Mouse (Mus musculus) WW6 (cell line): Measurements from ENCODE around the gene 2410004P03Rik.

Experiments
- DNase-seq: peaks from one replicate; pipeline ENCODE4 v3.0.0-alpha.2; 2013; ENCODE audit warnings: low read depth, low spot score

2410004P03Rik gene

DNA sequence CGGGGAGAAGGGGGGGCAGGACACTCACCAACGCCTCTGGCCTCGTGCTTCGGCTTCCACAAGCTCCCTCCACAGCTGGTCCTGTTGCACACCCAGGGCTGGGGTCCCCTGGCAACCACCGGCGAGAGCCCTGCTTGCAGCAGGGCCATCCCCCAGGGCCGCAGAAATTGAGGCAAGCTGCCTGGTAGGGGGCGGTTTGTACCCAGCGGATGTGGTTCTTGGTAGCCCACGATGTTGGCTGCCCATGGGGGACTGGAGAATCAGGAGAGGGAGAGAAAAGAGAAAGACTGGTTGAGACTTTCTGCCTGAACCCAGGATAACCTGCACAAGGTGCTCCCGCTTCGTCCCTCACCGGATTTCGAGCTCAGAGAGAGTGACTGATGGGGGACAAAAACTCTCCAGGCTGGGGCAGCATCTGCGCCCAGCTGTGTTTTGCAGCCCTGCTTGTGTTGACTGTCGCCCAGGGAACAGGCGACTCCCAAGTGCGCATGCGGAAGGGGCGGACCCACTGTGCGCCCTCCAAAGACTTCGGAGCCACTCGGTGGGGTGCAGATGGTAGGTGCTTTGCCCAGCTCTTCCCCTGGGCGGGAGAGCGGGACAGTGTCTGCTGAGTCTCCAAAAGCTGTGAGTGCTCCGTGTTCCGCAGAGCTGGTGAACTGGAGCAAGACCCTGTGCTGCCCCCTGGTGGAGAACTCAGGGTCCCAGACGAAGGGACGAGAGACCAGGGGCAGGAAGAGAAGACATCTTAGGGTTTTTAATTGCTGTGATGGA is at the start of gene 2410004P03Rik:
Gene 2410004P03Rik (minus strand): TSS at position 628 of the 771 bp plus-strand sequence.
- DNase-seq, result peak; percentile 67

DNA sequence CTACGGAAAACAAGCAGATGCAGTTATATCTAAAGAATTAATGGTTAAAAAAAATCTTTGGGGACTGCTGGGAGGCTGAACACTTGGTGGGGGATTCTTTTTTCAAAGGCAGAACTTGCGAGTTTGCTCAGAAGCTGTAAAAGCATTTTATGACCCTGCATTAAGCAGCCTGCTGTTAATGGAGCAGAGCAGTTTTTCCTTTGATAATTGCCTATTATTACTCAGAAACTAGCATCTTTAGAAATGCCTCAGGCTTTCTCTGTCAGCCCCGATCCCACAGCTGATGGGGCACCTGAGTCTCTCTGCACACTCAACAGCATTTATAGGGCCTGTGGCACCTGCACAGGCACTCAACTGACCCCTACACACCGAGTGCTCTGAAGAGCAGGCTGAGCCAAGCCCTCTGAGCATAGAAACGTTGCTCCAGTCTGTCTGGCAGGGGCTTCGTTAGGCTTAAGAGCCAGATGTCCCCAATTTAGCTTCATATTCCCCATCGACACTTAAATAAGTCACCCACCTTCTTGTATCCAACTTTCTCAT is 49.7 kb upstream of the 2410004P03Rik start:
- DNase-seq, result no peak

DNA sequence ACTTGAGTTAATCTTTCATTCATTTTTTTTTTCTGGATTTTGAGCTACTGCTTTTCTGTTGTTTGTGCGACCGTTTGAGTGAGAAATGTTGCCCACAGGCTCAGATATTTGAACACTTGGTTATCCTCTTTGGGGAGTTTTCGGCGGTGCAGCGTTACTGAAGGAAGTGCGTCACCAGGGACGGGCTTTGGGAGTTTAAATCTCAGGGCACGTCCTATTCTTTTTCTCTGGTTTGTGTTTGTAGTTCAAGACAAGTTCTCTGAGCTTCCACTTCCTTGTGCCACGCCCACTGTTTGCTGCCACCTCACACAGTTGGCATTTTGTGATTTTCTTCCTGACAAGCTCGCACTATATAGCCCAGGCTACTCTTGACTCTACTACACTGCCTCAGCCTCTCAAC is 47.0 kb upstream of the 2410004P03Rik start:
- DNase-seq, result no peak

DNA sequence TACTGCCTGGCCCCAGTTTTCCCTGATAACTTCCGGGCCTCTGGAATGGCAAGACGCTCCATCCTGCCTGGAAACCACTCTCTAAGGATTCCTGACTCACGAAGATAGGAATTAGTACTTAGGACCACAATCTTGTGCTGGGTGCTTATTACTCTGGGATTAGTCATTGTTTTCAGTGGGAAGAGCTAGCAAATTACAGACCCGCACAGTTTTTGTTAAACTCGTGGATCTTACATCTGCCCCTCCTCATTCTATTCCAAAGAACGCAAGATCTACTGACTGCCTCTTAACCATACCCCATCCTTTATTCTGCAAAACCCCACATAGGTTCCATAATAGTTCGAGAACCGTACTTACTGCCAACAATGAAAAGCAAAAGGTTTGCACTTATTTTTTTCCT is 45.6 kb upstream of the 2410004P03Rik start:
- no peak for DNase-seq

DNA sequence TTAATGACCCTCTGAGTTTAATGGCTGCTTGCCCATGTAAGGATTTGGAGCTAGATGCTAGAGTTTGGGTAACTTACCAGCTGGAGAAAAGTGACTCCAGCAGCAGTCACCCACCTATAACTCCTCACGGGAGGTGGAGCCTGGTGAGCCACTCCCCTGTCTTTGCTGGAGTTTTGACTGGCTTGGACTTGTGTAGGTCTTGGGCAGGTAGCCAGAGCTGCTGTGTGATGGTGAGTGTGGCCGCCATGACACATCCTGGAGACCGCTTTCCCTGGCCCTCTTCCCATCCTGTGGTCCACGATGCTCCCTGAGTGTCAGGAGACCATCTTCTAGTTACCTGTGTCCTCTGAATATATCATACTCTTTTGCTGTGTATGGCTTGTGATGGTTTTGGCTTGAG is 44.2 kb upstream of the 2410004P03Rik start:
- DNase-seq, result no peak

DNA sequence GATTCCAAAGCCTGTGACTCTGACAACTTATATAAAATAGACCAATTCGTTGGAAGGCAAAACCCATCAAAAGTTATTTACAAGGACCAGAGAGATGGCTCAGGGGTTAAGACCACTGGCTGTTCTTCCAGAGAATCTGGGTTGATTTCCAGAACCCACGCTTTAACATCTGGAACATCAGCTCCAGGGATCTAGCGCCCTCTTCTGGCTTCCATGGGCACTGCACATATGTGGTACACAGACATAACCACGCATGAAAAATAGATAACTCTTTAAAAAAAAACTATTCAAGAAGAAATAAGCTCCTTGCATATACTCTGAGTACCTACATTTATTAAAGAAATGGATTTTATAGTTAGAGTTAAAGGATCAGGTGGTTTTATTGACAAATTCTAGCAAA is 43.2 kb upstream of the 2410004P03Rik start:
- DNase-seq, result no peak

DNA sequence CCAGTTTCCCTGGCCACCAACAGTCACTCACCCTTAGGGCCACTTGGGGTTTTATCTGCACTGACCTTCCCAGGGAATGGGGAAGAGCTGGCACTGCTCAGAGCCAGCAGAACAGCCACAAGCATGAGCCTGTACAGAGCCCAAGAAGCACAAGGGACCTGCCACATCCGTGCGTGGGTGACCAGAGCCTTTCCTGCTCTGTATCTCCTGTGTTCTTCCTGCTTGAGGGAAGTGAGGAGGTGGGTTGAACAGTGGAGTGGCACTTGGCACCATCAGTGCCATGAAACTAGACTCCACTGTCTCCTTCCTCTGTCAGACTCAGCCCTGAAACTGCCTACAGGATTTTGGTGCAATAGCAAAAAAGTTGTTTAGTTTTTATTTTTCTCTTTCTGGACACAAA is 41.1 kb upstream of the 2410004P03Rik start:
- no peak for DNase-seq

DNA sequence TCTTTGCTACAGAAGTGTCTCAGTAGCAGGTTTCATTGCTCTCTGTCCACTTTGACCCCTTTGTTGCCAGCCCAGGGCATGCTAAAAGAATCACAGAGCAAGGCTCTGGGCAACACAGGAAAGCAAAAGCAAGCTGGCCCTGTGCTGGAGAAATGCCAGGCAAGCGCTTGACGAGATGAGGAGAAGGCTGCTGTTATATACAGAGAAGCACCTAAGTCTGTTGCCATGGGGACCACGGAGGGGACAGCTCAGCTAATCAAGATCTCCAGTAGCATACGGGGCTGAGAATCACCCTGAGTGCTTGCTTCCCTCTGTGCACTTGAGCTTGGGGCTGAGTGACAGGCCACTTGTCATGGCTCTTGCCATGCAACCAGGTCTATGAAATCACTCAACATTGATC is 39.5 kb upstream of the 2410004P03Rik start:
- DNase-seq, result no peak

DNA sequence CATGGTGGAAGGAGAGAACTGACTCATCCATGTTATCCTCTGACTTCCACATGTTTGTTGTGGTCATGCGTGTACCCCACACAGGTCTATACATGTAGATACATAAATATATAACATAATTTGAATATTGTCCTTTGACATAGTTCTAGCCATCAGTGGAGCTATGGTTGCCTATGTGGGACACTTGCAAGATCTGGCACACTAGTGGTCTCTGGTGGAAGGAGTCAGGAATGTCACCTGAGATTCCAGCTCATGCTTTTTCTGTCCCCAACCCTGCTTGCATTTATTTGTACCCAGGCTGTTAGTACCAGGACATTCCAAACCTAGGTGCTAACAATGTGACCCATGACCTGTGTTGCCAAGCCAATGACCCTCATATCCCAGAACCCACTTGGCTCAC is 38.3 kb upstream of the 2410004P03Rik start:
- DNase-seq, result no peak

DNA sequence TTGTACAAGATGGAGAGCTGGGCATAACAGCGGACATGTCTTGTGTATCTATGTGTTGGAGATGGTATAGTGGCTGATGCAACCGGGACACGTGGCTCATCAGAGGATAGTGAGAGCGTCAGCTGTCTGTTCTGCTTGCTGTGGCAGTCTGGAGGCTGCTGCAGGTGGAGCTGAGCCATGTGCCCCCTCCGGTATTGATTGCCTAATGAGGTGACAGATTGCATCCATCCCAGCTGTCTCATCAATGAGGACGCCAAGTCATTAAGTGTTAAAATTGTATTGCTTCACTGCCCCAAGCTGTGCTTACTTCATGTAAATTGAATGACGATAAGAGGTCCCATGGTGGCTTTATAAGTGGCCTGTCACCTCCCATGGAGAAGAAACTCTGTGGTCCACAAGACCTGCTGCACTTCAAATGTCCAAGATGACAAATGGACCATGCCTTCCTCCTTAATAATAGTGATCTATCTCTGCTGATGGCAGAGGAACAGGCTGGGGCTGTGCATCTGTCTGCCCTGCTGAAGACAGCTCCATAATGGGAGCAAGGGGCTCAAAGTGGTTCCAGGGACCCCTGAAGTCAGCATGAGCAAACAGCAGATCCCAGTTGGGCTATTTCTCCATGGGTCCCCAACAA is 37.6 kb upstream of the 2410004P03Rik start:
- no peak for DNase-seq

DNA sequence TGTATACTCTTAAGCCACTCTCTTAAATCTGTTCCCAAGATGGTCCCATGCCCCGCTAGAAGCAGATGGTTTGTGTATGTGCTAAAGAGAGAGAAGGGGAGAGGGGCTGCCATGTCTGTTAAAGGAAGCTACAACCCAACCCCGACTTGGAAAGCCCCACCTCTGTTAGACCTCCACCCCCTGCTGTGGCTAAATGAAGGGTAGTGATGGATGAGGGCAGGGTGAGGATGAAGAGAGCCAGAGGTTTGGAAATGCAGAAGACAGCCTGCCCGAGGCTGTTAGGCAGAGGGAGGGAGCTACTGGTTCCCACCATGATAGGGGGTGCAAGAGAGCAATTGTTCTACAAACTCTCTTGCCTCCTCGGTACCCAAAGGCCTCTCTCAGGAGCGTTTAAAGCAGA is 31.8 kb upstream of the 2410004P03Rik start:
- no peak for DNase-seq

DNA sequence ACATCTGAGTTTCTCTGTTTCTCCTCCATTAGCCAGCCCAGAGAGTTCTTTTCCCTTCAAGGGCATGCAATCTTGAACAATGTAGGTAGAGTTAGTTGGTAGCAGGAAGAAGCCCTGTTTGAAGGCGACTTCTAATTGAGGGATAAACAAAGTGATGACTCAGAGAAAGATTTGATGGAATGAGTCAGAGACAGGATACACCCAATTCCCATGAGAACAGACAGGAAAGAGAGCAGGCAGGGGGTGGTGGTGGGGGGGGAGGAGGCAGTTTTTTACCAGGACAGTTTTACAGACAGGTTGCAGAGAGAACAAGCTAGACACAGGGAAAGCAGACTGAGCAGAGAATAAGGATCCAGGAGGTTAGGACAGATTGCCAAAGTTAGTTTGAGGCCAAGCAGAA is 29.0 kb upstream of the 2410004P03Rik start:
- no peak for DNase-seq

DNA sequence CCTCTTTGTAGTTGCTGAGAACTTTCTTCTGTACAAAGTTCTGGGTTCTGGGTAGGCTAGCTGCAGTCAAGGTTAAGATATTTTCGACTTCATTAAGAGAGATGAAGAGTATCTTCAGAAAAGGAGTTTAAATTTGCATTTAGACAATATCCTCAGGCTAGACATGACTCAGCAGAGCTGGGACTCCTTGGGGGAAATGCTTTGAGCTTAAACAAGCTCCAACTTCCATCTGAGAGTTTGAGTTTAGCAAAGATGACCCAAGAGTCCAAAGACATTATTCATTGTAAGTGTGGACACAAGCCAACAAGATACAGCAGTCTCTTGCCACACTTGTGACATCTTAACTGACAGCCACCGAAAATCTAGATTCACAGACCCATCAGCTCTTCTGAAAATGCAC is 27.9 kb upstream of the 2410004P03Rik start:
- no peak for DNase-seq

DNA sequence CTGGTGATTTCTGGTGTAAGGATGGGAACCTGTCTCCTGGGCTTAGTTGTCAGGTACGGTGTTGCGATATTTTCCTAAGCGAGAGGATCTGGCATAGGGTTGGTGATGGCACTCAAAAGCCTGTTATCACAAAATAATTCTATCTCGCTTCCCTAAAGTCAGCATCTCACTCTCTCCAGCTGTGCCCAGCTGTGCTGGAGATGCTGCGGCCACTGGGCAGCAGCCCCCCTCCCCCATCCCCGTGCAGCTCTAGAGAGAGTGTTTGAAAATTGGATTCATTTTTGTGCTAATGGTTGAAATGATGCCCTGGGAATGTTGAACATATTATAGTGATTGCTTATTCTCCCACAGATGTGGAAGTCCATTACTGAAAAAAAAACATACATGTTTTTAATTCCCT is 26.7 kb upstream of the 2410004P03Rik start:
- DNase-seq, result no peak

DNA sequence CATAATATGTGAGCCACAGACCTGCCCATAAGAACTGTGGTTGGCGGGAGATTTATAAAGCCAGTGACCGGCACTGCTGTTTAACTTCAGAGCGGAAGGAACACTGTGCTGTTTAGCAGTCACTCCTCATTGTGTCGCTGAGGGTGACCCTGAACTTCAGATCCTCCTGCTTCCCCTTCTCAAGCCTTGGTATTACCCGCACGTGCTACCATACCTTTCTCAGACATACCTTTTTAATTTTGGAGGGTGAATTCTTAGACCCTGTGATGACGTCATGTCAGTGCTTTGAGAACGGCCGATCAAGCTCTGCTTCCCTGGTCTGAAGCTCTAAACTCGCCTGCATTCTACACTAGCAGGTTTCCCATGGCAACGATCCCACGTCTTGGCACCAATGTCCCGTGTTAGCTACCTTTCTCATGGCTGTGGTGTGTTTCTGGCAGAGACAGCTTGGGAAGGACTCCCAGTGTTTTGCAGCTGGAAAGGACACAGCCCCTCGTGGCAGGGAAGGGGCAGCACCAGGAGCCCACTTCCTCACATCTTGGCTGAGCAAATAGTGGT is 25.6 kb upstream of the 2410004P03Rik start:
- DNase-seq, result no peak

DNA sequence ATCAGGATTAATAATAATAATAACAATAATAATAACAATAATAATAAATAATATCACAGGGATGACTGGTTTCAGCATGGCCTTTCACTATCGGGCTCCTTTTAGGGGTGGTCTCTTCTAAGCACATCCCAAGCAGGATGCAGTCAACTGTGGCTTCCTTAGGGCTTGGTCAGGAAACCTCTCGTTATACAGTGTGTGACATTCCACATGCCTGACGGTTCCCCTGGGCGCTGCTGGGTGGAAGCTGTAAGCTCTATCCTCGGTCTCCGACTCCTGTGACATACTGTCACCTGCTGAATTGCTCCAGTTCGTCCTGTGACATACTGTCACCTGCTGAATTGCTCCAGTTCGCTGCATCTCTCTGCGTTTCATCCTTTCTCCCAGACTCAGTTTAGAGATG is 25.0 kb upstream of the 2410004P03Rik start:
- DNase-seq, result no peak

DNA sequence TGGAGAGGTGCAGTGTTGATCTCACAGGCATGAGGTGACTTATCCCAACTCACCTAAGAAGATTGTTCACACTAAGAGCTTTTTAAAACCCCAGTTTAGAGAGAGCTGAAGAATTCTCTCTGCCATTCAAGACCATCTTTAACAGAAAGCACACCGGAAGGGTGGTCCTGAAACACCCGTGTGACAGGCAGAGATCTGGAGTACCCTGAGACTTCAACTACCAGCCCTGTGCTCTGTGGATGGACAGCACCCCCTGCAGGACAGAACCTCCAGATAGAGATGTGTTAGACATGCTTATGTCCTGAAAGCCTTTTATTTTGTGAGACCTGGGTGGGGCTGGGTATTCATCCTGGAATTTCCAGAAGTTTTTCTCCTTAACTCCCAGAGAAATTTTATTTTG is 23.6 kb upstream of the 2410004P03Rik start:
- no peak for DNase-seq

DNA sequence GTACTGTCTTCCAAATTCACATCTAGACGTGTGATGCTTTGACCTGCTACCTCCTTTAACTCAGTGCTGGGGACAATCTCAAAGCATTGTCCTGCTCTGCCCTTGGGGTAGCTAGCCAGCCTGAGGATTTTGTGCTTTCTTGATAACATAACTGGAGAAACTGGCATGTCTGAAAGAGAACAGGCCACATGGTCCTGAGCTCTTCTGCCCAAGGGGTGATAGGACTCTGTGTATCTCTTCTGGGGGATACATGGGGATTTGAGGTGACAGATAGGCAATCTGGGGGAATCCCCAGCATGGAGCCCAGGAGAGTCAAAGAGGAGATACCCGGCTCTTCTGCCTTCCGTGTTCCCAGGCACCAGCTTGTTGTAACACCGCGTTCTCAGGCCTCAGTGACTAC is 23.1 kb upstream of the 2410004P03Rik start:
- no peak for DNase-seq

DNA sequence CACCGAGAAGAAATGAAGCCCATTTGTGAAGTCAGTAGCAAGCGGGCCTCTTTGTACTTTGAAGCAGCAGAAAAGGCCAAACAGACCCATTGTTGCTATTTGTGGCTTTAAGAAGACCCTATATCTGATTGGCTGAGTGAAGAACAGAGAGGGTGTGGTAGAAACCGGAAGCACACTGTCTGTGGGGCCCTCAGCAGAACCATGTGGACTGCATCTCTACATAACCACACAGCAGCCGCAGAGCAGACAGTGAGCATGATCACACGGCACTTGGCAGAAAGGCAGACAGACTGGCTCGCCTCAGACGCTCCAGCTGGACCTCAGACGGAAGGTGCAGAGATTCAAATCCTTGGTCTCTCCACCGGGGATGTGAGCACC is 21.9 kb upstream of the 2410004P03Rik start:
- DNase-seq, result no peak

DNA sequence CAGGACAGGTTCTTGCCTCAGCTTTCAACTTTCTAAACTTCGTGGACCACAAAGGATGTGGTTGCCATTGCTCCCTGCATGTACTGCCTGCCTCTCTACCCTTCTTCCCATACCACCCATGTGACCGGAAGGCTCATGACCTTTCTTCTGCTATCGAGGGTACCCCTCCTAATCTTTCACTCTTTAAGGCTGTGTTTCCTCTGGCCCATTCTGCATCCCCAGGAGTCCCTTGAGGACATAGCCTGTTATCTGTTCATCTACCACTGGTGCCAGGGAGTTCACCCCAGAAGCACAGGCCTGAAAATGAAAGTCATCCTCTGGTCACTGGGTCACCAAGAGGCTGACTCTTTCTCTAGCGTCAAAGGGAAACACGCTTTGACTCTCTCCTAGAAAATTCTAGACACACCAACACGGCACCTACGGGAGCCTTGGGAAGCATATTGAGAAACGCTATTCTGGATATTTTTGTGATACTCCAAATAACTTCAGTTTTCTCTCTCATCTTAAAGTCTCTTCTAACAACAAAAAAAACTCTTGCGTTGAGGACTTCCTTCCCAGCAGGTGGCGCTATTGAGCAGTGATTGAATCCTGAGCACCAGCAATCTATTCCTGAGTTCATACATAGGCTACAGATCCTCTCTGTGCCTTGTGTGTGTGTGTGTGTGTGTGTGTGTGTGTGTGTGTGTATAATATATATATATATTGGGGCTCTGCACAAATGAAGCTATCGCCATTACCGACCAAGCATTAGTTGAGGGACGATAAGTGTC is 21.4 kb upstream of the 2410004P03Rik start:
- DNase-seq, result no peak

DNA sequence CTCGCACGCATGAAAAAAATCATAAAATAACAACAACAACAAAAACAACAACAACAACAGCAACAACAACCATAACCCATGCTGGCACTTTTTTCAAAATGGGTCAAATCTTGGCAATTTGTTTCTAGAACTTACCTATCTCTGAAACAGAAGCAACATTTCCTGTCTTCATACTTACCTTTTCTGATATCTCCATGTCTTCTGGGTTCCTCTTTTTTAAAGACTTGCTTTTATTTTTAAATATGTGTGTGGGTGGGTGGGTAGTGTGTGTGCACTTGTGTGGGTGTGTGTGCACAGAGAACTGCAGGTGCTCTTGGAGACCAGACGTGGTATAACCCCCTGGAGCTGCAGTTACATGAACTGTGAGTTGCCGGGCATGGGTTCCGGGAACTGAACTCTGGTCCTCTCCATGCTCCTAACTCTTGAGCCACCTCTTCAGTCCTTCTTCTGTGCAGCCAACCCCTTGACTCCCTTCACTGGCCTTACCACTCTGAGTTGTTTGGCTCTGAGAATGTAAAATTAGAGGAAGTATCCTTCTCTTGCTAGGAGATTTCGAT is 13.1 kb upstream of the 2410004P03Rik start:
- no peak for DNase-seq

DNA sequence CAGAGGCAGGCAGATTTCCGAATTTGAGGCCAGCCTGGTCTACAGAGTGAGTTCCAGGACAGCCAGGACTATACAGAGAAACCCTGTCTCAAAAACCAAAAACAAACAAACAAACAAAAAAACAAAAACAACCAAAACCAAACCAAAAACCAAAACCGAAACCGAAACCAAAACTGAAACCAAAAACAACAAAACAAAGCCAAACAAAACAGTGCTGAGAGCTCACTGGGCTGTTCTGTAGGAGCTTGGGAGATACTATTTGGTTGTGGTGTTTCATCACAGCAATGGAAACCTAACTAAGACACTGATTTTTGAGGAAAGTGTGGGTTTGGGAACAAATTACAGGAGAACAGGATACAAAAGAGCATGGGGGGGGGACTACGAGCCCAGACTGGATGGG is 10.6 kb upstream of the 2410004P03Rik start:
- no peak for DNase-seq
